Mouse (Mus musculus) embryo, embryonic 10 days (tissue): Measurements from ENCODE around the gene Sos2.
A peak's percentile ranks its signal among the peaks of the same experiment; 100 is the strongest.
"Not testable (repeated sequence)": the region's sequence is repeated elsewhere in the genome, so short reads cannot be mapped to it uniquely, and the experiment has no call there.

Source experiments
- DNase-seq: peaks from one replicate; pipeline ENCODE4 v3.0.0-alpha.2; 2015; ENCODE audit warnings: low spot score

The Sos2 gene

DNA sequence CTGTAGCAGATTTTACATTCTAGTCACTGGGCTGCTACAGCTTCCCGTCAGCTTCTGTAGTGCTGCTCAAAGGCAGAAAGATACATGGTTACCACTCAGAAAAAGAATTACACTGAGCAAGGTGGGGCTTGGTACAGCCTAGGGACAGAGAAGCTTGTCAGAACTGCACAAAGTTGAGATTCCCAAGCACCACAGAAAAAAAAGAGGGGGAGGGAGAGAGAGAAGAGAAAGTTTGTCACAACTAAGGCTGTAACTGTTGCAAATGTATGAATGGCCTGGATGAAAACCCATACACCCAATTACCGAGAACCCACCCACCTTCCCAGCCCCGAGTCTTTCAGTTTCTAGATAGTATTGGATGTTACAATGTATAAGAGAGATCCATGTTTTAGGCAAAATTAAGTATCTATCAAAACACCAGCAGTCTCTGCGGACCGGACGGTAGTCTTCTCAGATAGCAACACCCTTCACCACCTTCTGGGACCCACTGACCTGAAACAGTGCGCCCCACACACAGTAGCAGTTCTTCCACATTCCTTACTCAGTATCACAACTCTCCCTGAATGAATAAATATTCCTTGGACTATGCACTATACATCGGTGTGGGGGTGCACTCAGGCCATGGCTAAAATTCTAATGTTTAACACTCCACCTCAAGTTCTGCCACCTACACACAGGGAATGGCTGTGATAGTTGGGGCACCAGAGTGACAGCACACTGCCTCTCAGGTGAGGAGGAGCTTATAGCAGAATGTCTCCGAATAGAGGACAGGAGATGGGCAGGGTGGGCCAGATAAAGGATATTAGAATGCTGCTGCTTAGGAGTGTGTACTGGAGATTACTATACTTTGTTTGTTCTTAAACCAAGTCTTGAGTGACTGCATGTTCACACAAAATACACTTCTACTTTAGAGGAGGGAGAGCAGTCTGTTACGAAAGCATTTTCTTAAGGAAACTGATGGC is 6.8 kb downstream of the Sos2 start:
- no peak for DNase-seq

DNA sequence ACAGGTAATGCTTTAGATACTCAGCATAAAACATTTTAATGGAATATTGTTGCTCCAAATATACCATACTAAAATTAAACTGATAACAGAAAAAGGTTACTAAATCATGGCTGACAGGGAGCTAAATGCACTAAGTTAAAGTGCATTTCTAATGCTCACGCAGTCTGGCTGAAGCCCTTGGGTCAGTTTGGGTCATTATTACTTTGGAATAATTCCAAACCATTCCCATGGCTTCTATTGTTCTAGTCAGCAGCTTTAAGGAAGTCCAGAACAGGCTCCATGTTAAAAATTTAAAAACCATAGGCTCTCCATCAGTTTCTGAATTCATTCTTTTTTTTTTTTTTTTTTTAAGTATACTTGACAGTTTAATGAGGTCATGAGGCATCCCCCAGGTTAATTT is 7.5 kb downstream of the Sos2 start:
- DNase-seq: no peak

DNA sequence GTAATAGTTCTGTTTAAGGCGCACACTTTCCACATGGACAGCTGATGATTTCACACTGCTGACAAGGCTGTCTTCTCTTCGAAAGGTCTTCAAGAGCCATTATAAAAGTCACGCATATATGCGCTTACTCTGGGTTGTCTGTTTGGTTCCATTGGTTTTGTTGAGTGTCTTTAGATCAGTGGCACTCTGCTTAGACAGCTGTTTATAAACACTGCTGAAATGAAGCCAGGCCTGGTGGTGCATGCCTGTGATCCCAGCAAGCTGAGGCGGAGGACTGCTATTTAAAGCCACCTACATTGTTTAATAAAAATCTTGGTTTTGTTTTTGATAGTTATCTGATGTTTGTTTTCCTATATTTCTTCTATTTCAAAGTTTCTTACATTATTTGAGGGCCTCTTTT is 14.9 kb downstream of the Sos2 start:
- DNase-seq: no peak

DNA sequence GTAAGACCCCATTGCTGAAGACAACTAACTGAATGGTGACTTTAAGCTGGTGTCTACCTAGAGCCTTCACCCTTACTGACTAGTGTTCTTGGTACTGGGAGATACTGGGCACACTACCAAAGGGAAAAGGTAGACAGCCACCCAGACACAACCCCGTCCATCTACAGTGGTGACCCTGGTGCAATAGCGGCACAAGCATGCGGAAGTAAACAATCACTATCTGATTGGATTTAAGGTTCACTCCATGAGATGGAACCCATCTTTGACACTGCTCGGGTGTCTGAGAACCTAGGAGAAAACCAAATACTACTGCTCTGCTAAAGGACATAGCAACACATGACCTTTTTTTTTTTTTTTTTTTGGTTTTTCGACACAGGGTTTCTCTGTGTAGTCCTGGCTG is 20.0 kb downstream of the Sos2 start:
- no peak for DNase-seq

DNA sequence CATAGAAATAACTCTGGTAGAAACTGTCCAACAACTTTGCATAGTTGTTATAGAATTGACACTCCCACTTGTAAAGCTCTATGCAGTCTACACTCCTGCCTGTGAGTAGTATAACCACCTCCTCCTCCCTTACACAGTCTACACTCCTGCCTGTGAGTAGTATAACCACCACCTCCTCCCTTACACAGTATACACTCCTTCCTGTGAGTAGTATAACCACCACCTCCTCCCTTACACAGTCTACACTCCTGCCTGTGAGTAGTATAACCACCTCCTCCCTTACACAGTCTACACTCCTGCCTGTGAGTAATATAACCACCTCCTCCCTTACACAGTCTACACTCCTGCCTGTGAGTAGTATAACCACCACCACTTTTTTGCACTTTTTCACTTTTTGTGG is 27.7 kb downstream of the Sos2 start:
- DNase-seq: peak; percentile 18

DNA sequence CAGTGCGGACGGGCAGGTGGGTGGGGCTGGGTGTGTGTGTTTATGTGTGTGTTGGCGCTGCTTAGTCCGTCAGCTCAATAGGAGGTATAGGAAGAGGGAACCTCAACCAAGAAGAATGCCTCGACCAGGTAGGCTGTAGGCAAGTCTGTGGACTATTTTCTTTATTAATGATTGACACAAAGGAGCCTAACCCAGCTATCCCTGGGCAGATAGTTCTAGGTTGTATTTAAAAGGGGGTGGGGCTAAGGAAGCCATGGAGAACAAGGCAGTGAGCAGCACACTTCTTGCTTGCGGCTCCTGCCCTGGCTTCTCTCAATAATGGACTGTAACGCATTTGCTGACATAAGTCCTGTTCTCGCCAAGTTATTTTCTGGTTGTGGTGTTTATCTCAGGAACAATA is 32.1 kb downstream of the Sos2 start:
- no peak for DNase-seq

DNA sequence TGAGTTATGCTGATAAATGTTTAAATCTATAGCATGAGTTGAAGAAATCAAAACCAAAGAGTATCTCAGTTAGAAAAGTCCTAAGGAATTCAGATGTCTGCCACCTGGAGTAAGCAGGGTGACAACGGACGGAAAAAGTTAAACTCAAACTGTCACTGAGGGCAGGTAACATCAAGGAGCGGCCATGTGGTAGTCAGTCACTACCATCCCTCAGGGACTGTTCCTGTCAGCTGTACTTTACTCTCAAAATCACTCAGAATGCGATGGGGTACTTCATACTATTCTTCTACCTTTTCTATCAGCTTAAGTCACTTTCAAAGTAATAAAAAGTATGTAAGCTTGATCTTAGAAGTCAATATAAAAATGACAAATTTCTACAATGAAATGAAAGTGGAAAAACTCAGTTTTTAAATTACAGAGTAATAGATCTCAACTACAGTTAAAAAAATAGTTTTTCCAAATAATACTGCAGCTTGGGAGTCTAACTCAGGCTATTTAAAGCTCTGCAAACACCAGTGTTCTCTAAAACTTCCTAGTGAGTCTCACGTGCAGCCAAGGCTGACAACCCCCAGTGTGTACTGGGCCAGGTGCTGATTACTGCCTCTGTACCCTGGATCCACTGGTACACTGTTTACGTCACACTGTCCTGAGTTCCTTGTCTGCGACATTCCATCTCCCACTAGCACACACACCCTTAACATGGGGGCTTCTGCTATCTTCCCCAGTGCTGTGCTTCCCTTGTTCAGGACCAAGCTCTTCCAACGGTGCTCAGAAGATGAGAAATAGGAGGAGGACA is 35.6 kb downstream of the Sos2 start:
- no peak for DNase-seq

DNA sequence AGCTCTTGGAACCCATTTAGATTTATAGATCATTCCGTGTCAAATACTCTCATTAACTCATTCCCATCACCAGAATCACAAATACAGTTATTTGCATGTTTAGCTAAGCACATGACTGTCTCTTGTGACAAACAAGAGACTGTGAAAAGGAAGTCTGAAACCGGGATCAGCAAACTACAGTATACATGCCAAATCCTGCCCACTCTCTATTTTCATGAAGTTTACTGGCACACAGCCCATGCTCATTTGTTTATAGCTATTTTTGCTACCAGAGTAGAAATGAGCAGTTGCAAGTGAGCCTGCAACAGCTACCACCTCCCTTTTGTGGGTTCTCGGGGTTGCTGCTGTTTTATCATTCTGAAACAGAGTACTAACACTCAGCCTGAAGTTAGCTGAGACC is 36.8 kb downstream of the Sos2 start:
- no peak for DNase-seq

DNA sequence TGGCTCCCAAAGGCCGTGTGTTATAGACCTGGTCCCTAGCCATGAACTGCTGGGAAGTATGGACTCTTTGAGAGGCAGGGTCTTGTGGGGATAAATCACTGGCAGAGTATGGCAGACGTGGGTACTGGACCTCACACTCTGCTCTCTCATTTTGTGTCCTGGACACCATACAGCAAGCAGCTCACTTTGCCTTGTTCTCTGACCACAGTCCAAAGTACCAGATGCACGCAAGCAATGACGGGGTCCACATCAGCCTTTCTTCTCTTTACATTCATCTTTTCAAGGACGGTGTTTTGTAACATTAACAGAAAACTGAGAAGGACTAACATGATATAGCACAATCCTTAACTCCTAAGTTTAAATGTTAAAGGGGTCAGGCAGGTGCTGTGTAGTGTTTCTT is 38.8 kb downstream of the Sos2 start:
- DNase-seq: no peak

DNA sequence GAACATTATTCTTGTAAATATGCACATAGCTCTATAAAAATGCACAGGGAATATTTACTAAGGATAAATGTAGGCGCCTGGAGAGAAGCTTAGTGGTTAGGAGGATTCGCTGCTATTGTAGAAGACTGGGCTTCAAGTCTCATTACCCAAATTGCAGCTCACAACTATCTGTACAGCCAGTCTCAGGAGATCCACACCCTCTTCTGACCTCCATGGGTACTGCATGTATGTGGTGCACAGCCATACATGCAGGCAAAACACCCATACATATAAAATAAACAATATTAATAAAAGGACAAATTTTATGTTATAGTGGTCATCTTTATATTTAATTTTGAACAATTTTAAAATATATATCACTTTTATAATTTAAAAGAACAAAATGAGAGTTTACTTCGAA is 46.9 kb downstream of the Sos2 start:
- peak; percentile 51 for DNase-seq

DNA sequence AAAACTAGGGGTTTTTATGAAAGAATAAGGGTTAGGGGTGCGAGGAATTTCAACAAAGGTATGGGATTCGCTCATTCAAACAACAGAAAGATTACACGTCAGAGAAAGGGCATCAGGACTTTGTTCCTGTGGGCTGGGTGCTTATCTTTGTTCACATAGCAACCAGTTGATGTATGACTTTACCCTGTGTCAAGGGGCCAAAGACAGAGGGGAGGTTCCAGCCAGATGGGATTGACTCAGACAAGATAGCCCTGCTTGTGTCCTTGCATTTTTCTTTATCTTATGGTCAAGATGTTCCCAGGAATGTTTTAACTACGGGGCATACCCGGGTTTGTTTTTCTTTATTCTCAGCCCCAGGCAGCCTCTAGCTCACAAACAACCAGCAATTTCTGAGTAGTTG is 63.1 kb downstream of the Sos2 start:
- not testable (repeated sequence) for DNase-seq

DNA sequence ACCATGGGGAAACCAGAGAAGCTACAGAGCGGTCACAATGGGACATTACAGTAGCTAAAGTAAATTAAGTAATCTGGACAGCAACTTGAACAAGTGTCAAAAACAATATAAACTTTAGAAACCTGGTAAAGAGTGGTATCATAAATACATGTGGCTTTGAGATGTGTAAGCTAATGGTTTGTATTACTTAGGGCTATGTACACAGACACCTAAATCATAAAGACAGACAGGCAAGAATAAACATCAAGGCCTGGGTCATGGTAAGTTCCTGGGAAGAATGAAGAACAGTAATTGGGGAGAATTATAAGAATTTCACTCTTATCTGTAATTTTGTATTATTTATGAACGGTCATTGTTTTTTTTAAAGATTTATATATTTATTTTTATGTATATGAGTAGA is 77.3 kb downstream of the Sos2 start:
- no peak for DNase-seq

DNA sequence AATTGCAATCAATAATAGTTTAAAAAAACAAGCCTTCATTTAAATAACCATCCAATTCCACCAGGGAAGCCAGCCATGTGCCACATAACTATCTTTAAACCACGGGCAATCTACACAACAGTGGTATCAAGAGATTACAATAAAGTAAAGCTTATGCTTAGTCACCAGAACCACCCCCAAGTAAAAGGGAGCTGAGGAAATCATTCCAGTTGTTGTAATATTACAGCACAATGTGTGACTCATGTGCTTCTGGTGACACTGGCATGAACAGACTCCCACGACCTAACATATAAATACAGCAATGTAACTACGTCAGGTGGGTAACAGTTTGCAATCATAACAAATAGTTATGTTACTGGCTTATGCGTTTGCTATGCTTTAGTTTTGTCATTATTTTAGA is 84.2 kb downstream of the Sos2 start:
- no peak for DNase-seq

DNA sequence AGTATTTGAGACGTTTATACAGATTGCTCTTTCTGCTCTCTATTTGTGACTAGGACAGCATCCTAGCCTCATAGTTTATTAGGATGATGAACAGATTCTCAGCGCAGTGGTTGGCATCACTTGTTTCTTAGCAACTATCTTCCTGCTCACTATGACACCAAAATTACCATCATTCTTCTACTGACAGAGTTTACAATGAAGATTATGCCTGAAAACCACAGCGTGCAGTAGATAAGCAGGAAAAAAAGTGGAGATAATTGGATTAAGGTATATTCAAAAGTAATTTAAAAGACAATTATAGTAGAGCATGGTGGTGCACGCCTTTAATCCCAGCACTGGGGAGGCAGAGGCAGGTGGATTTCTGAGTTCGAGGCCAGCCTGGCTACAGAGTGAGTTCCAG is 88.5 kb downstream of the Sos2 start:
- DNase-seq: no peak

DNA sequence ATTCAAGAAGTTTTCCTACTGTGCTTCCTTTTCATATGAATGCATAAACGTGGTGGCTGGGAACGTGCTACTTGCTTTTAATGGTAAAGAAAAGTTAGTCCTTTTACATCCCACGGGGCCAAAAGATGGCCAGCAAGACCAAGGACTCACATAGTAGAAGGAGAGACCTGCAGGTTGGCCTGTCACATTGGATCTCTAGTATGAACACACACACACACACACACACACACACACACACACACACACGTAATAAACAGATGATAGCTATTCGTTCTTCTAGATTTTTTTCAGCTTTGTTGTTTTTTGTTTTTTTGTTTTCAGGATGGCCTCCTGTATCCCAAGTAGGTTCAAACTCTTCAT is 98.4 kb downstream of the Sos2 start:
- no peak for DNase-seq

DNA sequence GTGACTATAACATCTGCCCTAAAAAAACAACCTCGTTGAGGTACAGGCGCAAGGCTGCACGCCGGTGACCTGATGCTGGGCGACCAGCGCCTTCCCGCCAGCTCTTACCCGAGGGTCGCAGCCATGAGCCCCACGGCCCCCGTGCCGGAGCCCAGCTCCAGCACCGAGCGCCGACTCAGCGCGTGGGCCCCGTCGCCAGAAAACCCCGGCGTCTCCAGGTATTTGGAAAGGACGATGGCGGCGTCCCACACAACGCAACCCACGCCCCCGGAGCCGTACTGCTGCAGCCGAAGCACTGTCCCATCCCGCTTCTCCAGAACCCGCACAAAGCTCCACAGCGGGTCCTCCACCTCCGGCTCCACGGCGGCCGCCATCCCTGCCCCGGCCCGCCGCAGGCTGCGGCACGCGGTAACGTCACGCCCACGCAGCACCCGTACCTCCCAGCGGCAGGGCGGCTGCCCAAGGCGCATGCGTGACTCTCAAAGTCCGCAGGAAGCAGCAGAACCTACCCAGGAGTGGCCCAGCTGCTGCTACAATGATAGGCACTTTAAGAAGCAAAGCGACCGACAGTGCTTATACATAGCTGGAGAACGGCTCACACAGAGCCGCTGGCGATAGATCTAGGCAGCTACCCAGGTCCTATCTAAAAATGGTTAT is 98.9 kb downstream of the Sos2 start, which contains the start of gene Vcpkmt:
TSS of gene Vcpkmt (minus strand) at position 416 of the 657 bp plus-strand sequence.
- peak; percentile 96 for DNase-seq

DNA sequence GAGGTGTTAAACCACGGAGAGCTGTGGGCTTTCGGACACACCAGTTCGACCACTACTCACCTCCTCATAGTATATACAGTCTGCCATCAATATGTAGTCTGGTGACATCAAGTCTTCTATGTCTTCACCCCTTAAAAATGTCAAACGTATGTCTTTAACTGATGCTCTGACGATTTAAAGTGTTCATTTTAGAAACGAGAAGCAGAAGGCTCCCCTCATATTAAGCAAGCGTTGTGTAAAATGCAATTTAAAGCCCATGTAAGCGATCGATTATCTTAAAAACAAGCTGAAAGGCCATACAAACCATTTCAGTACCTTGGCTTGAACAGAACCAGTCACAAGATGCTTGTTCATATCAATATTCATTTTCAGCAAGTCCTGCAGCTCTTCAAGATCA is 99.4 kb downstream of the Sos2 start:
- DNase-seq: no peak

DNA sequence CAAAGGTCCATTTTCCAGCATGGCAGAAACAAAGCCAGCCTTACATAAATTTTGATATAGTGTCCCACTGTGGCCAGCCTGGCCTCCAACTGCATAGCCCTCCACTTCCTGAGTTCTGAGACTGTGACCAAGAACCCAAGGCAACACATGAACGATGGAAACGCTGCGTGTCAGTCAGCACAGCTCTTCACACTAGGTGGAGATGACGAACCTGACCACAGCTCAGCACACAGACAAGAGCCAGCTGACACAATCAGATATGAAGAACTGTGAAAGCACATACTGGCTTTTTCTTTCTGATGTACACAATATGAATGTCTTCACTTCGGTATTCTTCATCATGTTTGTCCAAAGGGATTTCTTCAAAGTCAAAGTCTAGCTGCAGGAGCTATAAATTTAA is 102.0 kb downstream of the Sos2 start:
- DNase-seq: no peak

DNA sequence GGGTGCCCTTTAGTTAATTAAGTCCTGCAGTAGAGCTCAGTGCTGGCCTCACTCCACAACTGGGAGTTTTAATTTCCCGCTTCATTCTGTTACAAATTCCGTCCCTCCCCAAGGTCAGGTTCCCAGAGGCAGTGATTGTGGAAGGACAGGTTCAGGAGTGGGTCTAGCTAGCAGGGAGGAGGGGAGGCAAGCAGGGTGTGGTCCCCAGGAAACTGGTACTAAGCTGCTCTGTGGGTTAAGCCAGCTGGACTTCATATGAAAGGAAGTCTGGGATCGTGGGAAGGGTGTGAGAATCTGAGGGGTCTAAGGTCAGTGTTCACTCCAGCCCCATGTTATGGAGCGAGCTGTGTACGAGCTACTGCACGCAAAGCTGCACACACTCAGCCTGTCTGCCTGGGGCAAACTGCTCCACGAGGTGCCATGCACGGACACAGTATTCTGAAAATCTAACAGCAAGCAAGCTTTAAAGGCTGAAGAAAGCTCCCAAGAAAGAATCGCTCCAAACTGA is 105.5 kb downstream of the Sos2 start:
- no peak for DNase-seq

DNA sequence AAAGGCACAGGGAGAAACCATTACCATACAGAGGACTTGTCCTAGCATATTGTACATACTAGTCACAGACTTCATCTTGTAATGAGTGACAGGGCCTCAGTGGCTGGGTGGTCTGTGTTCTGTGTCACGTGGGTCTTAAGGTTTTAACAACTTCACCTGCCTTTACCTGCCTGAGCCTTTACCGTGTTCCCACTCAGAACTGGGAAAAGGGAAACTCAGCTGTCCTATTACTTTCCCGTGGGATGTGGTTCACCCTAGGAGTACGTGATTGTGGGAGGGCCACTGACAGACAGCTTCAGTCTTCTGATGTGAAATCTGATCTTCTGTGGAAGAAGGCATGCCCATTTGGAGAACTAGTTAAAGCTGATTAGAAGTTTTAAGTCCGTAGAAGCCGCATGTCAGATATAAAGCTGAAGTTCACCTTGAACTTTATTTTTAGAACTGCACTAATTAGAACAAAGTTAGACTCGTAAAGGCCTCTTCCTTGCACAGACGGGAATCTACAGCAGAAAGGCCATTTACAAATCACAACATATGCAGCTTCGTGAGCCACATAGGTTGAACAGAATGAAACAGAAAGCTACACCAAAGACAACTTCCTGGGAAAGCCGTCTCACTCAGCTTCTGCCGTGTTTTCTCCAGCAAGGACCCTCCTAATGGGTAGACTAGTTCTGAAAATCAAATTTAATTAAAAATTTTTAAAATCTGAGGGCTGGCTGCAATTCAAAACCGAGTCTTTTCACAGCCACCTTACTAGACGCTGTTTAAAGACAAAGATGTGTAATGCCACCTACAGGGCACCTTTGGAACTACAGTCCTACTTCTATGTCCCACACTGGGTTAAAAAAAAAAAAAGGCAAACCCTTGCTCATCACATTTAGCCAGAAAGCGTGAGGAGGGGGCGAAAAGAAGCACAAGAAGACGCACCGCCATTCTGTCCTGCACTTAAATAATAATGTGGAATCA is 107.5 kb downstream of the Sos2 start:
- peak; percentile 92 for DNase-seq

DNA sequence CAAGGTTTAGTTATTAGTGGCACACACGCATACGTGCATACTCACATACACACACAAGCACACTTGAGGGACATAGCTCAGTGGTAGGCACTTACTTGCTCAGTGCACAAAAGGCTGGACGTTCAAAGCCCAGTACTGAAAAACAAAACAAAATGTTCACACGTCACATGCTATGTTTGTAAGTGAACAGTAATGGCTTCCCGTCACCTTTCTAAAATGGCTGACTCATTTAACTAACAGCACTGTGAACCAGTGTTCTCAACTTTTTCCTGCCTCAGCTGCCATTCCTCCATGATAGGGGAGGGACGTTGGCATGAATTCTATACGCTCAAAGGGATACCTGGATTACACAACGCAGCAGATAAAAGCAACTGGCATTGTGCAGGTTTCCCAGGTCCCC is 108.4 kb downstream of the Sos2 start:
- no peak for DNase-seq
